9 mouse cellular contexts compared by ENCODE assay signal in the genomic region with DNA sequence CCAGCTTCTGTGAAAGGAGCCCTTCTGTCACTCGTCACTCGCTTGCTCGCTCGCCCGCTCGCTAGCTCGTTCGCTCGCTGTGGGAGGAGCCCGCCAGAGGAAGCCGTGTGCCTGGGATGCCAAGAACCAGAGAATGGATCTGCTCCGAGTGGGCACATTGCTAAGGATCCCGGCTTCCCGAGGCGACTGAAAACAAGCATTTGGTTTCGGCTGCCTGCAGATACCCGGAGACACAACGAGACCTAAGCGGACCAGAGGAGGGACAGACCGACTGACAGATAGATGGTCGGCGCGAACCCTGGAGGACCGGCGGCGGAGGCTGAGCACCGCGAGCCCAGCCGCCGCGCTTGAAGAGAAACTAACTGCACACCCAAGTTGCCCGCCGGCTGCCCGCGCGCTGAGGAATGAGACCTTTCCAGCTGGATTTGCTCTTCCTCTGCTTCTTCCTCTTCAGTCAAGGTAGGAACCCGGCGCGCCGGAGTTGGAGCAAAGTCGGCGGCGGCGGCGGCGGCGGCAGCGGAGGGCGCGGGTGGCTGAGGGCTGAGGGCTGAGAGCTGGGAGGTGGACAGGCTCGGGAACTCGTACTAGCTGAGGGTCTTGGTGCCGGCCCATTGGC. TPM values are rescaled to one million over a fixed set of nuclear protein-coding genes. Genes with fewer than 3 reads are reported as not detected.
DNase-seq lines count a peak whose midpoint lies in the region; ATAC-seq and TF ChIP-seq lines count a peak whose summit lies in the region.
"Had no signal": no experiment of that assay in that cellular context is flagged by ENCODE, and none has a peak within 500 bp of the region (broad histone marks: within the 10 kb centered on the region; RNA-seq: fewer than 3 reads in every experiment).

No protein-coding gene starts in this region.

- peak overlapping the region; percentile 63 for H3K9ac ChIP-seq in forebrain, embryonic 16.5 days (replicated peaks; ENCODE audit: low read depth, low read length)
- no peak overlapping the region for H3K9ac ChIP-seq in liver, embryonic 15.5 days

- H3K36me3 ChIP-seq in C2C12 (ENCODE audit: control insufficient read depth, insufficient read depth) = no peaks in the 10 kb centered on the region
- H3K36me3 ChIP-seq in forebrain, embryonic 16.5 days (ENCODE audit: control insufficient read depth, insufficient read depth) = no peaks in the 10 kb centered on the region
- H3K36me3 ChIP-seq in liver, embryonic 15.5 days (replicated peaks) = no peaks in the 10 kb centered on the region

- peaks cover 37% of the 10 kb centered on the region for H3K4me1 ChIP-seq in forebrain, embryonic 16.5 days (replicated peaks; ENCODE audit: control insufficient read depth, insufficient read depth, low read length)
- no peaks in the 10 kb centered on the region for H3K4me1 ChIP-seq in liver, embryonic 15.5 days (replicated peaks)
- peaks cover 19% of the 10 kb centered on the region for H3K4me1 ChIP-seq in olfactory bulb, adult 2 months (ENCODE audit: control insufficient read depth, insufficient read depth, low read length)

- peak overlapping the region; percentile 61 for H3K4me2 ChIP-seq in forebrain, embryonic 16.5 days (ENCODE audit: low read length)
- peak overlapping the region; percentile 61 for H3K4me2 ChIP-seq in liver, embryonic 15.5 days

- peak; percentile 49 for TF ChIP-seq POLR2A in olfactory bulb, adult 2 months (IDR thresholded peaks at IDR 0.05; ENCODE audit: insufficient read depth, low read depth, low read length)

- H3K27me3 ChIP-seq in C2C12 (ENCODE audit: control insufficient read depth, insufficient read depth, insufficient read length) = no peaks in the 10 kb centered on the region
- peaks cover 6% of the 10 kb centered on the region; the same call in 1 of the 2 replicates for H3K27me3 ChIP-seq in forebrain, embryonic 16.5 days (replicated peaks; ENCODE audit: control insufficient read depth, insufficient read depth, low read length)
- peaks cover 67% of the 10 kb centered on the region for H3K27me3 ChIP-seq in liver, embryonic 15.5 days

- peak overlapping the region; percentile 43 for H3K4me3 ChIP-seq in C2C12 (ENCODE audit: insufficient read depth, poor library complexity, severe bottlenecking)
- H3K4me3 ChIP-seq in forebrain, embryonic 16.5 days (replicated peaks; ENCODE audit: low read length) = peak overlapping the region; percentile 56
- peak overlapping the region; percentile 40 for H3K4me3 ChIP-seq in liver, embryonic 15.5 days (replicated peaks)
- H3K4me3 ChIP-seq in olfactory bulb, adult 2 months (ENCODE audit: insufficient read depth, low read depth, low read length) = peak overlapping the region; percentile 92

- no peaks in the 10 kb centered on the region for H3K9me3 ChIP-seq in forebrain, embryonic 16.5 days (ENCODE audit: control insufficient read depth, low read length)
- H3K9me3 ChIP-seq in liver, embryonic 15.5 days (replicated peaks) = no peaks in the 10 kb centered on the region

- H3K79me3 ChIP-seq in C2C12 (ENCODE audit: low read depth) = no peaks in the 10 kb centered on the region

- WGBS in forebrain, embryonic 16.5 days = under 1% methylated on average over 53 of the region's 53 CpGs
- WGBS in liver, embryonic 15.5 days (ENCODE audit: insufficient replicate concordance) = under 1% methylated on average over 53 of the region's 53 CpGs
- under 1% methylated on average over 51 of the region's 53 CpGs for WGBS in olfactory bulb, adult 2 months

- peak; percentile 89 for ATAC-seq in forebrain, embryonic 16.5 days
- ATAC-seq in liver, embryonic 15.5 days (ENCODE audit: insufficient read depth) = no peak

- peak overlapping the region; percentile 68 for H3K27ac ChIP-seq in forebrain, embryonic 16.5 days (ENCODE audit: low read length)
- no peak overlapping the region for H3K27ac ChIP-seq in liver, embryonic 15.5 days (replicated peaks)
- peak overlapping the region; percentile 71 for H3K27ac ChIP-seq in olfactory bulb, adult 2 months (ENCODE audit: insufficient read depth, low read depth, low read length)

- intact Hi-C loops in heart, postnatal 14 days (cut with DNase I) = loop anchor here (5.0 to 10.0 kb wide), 2 partner anchors 434 to 1227 kb away; no protein-coding TSS in a partner anchor

- DNase-seq in cerebellum, adult 11-12 months = peak; percentile 84
- peak; percentile 33 to 36 for DNase-seq in heart, postnatal 14 days
- peak; percentile 80 for DNase-seq in layer of hippocampus, adult 11-12 months (ENCODE audit: low spot score)
- DNase-seq in thymus, postnatal 14 days = no peak

- H3ac ChIP-seq in C2C12 (ENCODE audit: control insufficient read depth, insufficient read length, low read depth) = peak overlapping the region; percentile 65

- no peak for TF ChIP-seq CTCF in C2C12 (IDR thresholded peaks at IDR 0.05; ENCODE audit: control insufficient read depth, insufficient read depth, insufficient read length)
- TF ChIP-seq CTCF in olfactory bulb, adult 2 months (IDR thresholded peaks at IDR 0.05; ENCODE audit: insufficient read depth, low read depth, low read length) = no peak

- H3K79me2 ChIP-seq in C2C12 (ENCODE audit: control insufficient read depth, insufficient read depth) = no peaks in the 10 kb centered on the region

TF ChIP-seq in C2C12, 6 proteins besides CTCF, POLR2A, EP300 and RAD21:
- TF ChIP-seq USF1 (IDR thresholded peaks at IDR 0.05; ENCODE audit: low read depth) (no peak), MYOD1 (IDR thresholded peaks at IDR 0.05; ENCODE audit: control insufficient read depth, insufficient read length, low read depth) (no peak), MYOG (IDR thresholded peaks at IDR 0.05; ENCODE audit: control insufficient read depth, extremely low read depth, insufficient read length) (no peak), MAX (IDR thresholded peaks at IDR 0.05) (no peak), FOSL1 (IDR thresholded peaks at IDR 0.05; ENCODE audit: insufficient read depth, low read length, poor library complexity, severe bottlenecking) (no peak), CEBPB (IDR thresholded peaks at IDR 0.05; ENCODE audit: low read depth) (no peak)

RNA-seq across cellular contexts. Expression of a gene that starts 3.1 kb away (rescaled TPM):
- 5.2 TPM for polyA plus RNA-seq in C2C12 (2012; fragmentation: generic; extraction: Trizol)
- polyA plus RNA-seq in forebrain, embryonic 16.5 days (2015; fragmentation: Nextera tagmentation; extraction: Ambion mirVana) = 48.8 and 62.7 TPM in 2 replicates
- 1 to 10 TPM in 1 of 2 experiments, under 1 TPM in 1; 0.95 to 1.0 TPM for total RNA-seq in heart, postnatal 14 days (2021)
- polyA plus RNA-seq in liver, embryonic 15.5 days (2015; fragmentation: Nextera tagmentation; extraction: Ambion mirVana) = 0.05 and 0.13 TPM in 2 replicates
- not detected in 2 replicates for polyA plus RNA-seq in olfactory bulb, adult 2 months (2012; ENCODE audit: insufficient read depth, insufficient read length, low replicate concordance, missing spikeins)
- total RNA-seq: MEL had no signal

Comparison
In these comparisons a context has a peak if more than half of its experiments do, and no peak if none do; other contexts are left out.
1. H3K4me3 ChIP-seq: peak in every context shown above with its lines; median percentile 92 in olfactory bulb, adult 2 months; 56 in forebrain, embryonic 16.5 days; 43 in C2C12; 40 in liver, embryonic 15.5 days.